Mouse (Mus musculus) embryonic facial prominence, embryonic 11.5 days (tissue): ENCODE measurements around the gene Rprd1b. TPM values are rescaled to one million over a fixed set of nuclear protein-coding genes. Genes with fewer than 3 reads are reported as not detected.

ENCODE experiments used
- ATAC-seq: fragments of 200-750 bp; cut with Nextera tagmentation; replicated peaks from 2 replicates; pipeline ENCODE4 v1.8.0; 2017; ENCODE audit warnings: low read depth; ENCODE audit not compliant: insufficient number of reproducible peaks, low FRiP score, low TSS enrichment
- DNase-seq: peaks from one replicate; pipeline ENCODE4 v3.0.0-alpha.2; 2015; ENCODE audit warnings: low spot score
- H3K27ac ChIP-seq: fragments of 300-500 bp; sonication (generic); replicated peaks from 2 replicates; pipeline ENCODE4 v1.5.1; 2014; ENCODE audit warnings: mild to moderate bottlenecking, low read depth, low read length, control low read depth
- H3K27me3 ChIP-seq: fragments of 300-500 bp; sonication (generic); 2 replicates; pipeline ENCODE4 v1.6.1; 2014; ENCODE audit warnings: mild to moderate bottlenecking, low read length, moderate library complexity, mixed read lengths; ENCODE audit not compliant: control insufficient read depth, insufficient read depth
- H3K36me3 ChIP-seq: fragments of 300-500 bp; sonication (generic); replicated peaks from 2 replicates; pipeline ENCODE4 v1.6.1; 2014; ENCODE audit warnings: low read depth, mild to moderate bottlenecking, low read length, moderate library complexity, mixed read lengths; ENCODE audit not compliant: control insufficient read depth, insufficient read depth
- H3K4me1 ChIP-seq: fragments of 300-500 bp; sonication (generic); 2 replicates; pipeline ENCODE4 v1.6.1; 2014; ENCODE audit warnings: low read length, mixed read lengths; ENCODE audit not compliant: control insufficient read depth, insufficient read depth
- H3K4me2 ChIP-seq: fragments of 300-500 bp; sonication (generic); 2 replicates; pipeline ENCODE4 v1.6.1; 2014; ENCODE audit warnings: low read depth, mild to moderate bottlenecking, control low read depth, low read length, moderate library complexity
- H3K4me3 ChIP-seq: fragments of 300-500 bp; sonication (generic); 2 replicates; pipeline ENCODE4 v1.5.1; 2014; ENCODE audit warnings: low read depth, low read length, control low read depth
- H3K9ac ChIP-seq: fragments of 300-500 bp; sonication (generic); replicated peaks from 2 replicates; pipeline ENCODE4 v1.6.1; 2014; ENCODE audit warnings: mild to moderate bottlenecking, control low read depth, low read length
- H3K9me3 ChIP-seq: fragments of 300-500 bp; sonication (generic); replicated peaks from 2 replicates; pipeline ENCODE4 v1.6.1; 2016; ENCODE audit warnings: mild to moderate bottlenecking, low read length, inconsistent platforms, mixed read lengths; ENCODE audit not compliant: control insufficient read depth
- WGBS: fragments of 180-500 bp; shearing (Covaris S2); extraction: QIAGEN DNeasy Blood & Tissue Kit; methylation state at CpG from one replicate; pipeline ENCODE4 v1.1.7; 2014; 5-methylcytosine and 5-hydroxymethylcytosine counted together
- polyA plus RNA-seq: library from polyadenylated mRNA; unstranded; fragments of >200 nt; fragmentation: Nextera tagmentation; extraction: Ambion mirVana; gene quantifications from 2 replicates; pipeline ENCODE4 v1.2.1, GENCODE M21; 2014

The Rprd1b gene
- polyA plus RNA-seq, 1 experiment from 2014 or later = 62.7 TPM

- no peaks in the 10 kb centered on the region for H3K4me1 ChIP-seq
- DNase-seq (no peak), ATAC-seq (no peak)
- no peak overlapping the region for H3K4me2 ChIP-seq
- no peak overlapping the region for H3K27ac ChIP-seq
- no peak overlapping the region for H3K4me3 ChIP-seq
- no peaks in the 10 kb centered on the region for H3K9me3 ChIP-seq
- no peak overlapping the region for H3K9ac ChIP-seq
- WGBS = 81% methylated on average over 3 of the region's 3 CpGs
- H3K36me3 ChIP-seq = peaks cover 4% of the 10 kb centered on the region
- no peaks in the 10 kb centered on the region for H3K27me3 ChIP-seq
Observed at GRCm38 (mm10) chr2:158070885-158071632, 42.8 kb downstream of the Rprd1b start.

- Histone ChIP-seq H3K9me3 (no peaks in the 10 kb centered on the region), H3K4me3 (no peak overlapping the region), H3K36me3 (peaks cover 7% of the 10 kb centered on the region), H3K4me1 (no peaks in the 10 kb centered on the region), H3K4me2 (no peak overlapping the region), H3K27me3 (no peaks in the 10 kb centered on the region), H3K9ac (no peak overlapping the region), H3K27ac (no peak overlapping the region)
- 87% methylated on average over 5 of the region's 5 CpGs for WGBS
- ATAC-seq (no peak), DNase-seq (no peak)
Observed at GRCm38 (mm10) chr2:158071633-158071995, 43.3 kb downstream of the Rprd1b start.

DNA sequence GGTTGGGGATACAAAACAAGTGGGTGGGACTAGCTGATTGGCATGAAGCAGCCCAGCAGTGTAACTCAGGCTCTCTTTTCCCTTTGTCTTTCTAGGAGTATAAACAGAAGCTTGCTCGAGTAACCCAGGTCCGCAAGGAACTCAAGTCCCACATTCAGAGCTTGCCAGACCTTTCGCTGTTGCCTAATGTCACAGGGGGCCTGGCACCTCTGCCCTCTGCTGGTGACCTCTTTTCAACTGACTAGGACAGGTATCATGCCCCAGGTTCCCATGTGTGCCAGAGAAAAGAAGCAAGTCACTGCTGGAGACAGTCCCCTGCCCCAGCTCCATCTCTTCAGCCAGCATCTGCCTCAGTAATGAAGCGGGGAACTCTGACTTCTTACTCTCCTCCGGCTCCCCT, 46.5 kb downstream of the Rprd1b start:
- H3K27ac ChIP-seq = no peak overlapping the region
- no peak overlapping the region for H3K4me2 ChIP-seq
- H3K9me3 ChIP-seq = no peaks in the 10 kb centered on the region
- 94% methylated on average over 5 of the region's 5 CpGs for WGBS
- H3K9ac ChIP-seq = no peak overlapping the region
- no peaks in the 10 kb centered on the region for H3K27me3 ChIP-seq
- DNase-seq (no peak), ATAC-seq (no peak)
- peaks cover 7% of the 10 kb centered on the region for H3K36me3 ChIP-seq
- no peaks in the 10 kb centered on the region for H3K4me1 ChIP-seq
- no peak overlapping the region for H3K4me3 ChIP-seq

DNA sequence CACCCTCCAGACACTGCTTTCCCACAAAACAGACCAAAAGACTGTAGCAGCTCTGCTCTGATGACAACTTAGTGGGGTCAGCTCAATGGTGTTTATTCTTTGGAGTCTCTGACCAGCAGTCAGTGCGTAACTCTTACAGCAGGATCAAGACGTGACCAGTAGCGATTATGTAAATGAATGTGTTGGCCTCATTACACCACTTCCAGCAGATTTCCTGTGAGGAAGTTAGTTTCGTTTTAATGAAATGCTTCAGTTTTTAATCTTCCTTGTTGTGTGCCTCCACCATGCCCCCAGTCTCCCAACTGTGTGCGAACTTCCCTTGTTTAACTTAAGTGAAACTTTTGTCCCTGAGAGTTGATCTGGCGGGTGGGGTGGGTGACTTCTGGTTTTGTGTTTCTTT, 48.4 kb downstream of the Rprd1b start:
- Histone ChIP-seq H3K27ac (no peak overlapping the region), H3K27me3 (no peaks in the 10 kb centered on the region), H3K4me3 (no peak overlapping the region), H3K9ac (no peak overlapping the region), H3K4me1 (no peaks in the 10 kb centered on the region), H3K4me2 (no peak overlapping the region), H3K9me3 (no peaks in the 10 kb centered on the region), H3K36me3 (peaks cover 7% of the 10 kb centered on the region)
- DNase-seq (no peak), ATAC-seq (no peak)
- WGBS = 90% methylated on average over 6 of the region's 6 CpGs

GRCm38 (mm10) chr2:158077981-158078380, 49.7 kb downstream of the Rprd1b start:
- 92% methylated on average over 2 of the region's 2 CpGs for WGBS
- no peak for ATAC-seq
- DNase-seq = no peak
- no peak overlapping the region for H3K4me3 ChIP-seq
- no peak overlapping the region for H3K4me2 ChIP-seq
- H3K9ac ChIP-seq = no peak overlapping the region
- H3K36me3 ChIP-seq = peaks cover 3% of the 10 kb centered on the region
- no peak overlapping the region for H3K27ac ChIP-seq
- H3K4me1 ChIP-seq = no peaks in the 10 kb centered on the region
- H3K9me3 ChIP-seq = no peaks in the 10 kb centered on the region
- H3K27me3 ChIP-seq = no peaks in the 10 kb centered on the region

GRCm38 (mm10) chr2:158078971-158079370, 50.7 kb downstream of the Rprd1b start:
- H3K9ac ChIP-seq = no peak overlapping the region
- no peaks in the 10 kb centered on the region for H3K27me3 ChIP-seq
- no peak overlapping the region for H3K4me3 ChIP-seq
- no peaks in the 10 kb centered on the region for H3K9me3 ChIP-seq
- H3K27ac ChIP-seq = no peak overlapping the region
- WGBS = 84% methylated on average over 7 of the region's 7 CpGs
- no peak for ATAC-seq
- no peak overlapping the region for H3K4me2 ChIP-seq
- peaks cover 3% of the 10 kb centered on the region for H3K36me3 ChIP-seq
- no peaks in the 10 kb centered on the region for H3K4me1 ChIP-seq
- DNase-seq = no peak

GRCm38 (mm10) chr2:158079843-158080395, 51.6 kb downstream of the Rprd1b start:
- Histone ChIP-seq H3K4me2 (no peak overlapping the region), H3K27ac (no peak overlapping the region), H3K27me3 (no peaks in the 10 kb centered on the region), H3K4me1 (no peaks in the 10 kb centered on the region), H3K4me3 (no peak overlapping the region), H3K36me3 (peaks cover 3% of the 10 kb centered on the region), H3K9me3 (no peaks in the 10 kb centered on the region), H3K9ac (no peak overlapping the region)
- DNase-seq (no peak), ATAC-seq (no peak)
- WGBS = 64% methylated on average over 9 of the region's 9 CpGs

GRCm38 (mm10) chr2:158080622-158081241, 52.4 kb downstream of the Rprd1b start:
- no peak overlapping the region for H3K9ac ChIP-seq
- 80% methylated on average over 9 of the region's 9 CpGs for WGBS
- DNase-seq = no peak
- H3K27me3 ChIP-seq = no peaks in the 10 kb centered on the region
- H3K27ac ChIP-seq = no peak overlapping the region
- H3K36me3 ChIP-seq = peaks cover 3% of the 10 kb centered on the region
- no peak overlapping the region for H3K4me3 ChIP-seq
- ATAC-seq = no peak
- no peak overlapping the region for H3K4me2 ChIP-seq
- H3K9me3 ChIP-seq = no peaks in the 10 kb centered on the region
- H3K4me1 ChIP-seq = no peaks in the 10 kb centered on the region
